Mouse (Mus musculus): ENCODE measurements at regions not wholly inside any gene's neighbourhood (a gene's known extent, or its start where the extent isn't known, plus 50 kb on each side); places are given as distances from the start of the nearest gene placed in this dataset.
A peak's percentile ranks its signal among the peaks of the same experiment; 100 is the strongest.
"Not testable (repeated sequence)": the region's sequence is repeated elsewhere in the genome, so short reads cannot be mapped to it uniquely, and the experiment has no call there.

- no peak for DNase-seq (ENCODE audit: low read depth, low spot score)
These were observed 94.9 kb upstream of the Max start for GRCm38 (mm10) chr12:77056748-77057370.

GRCm38 (mm10) chr12:77054700-77055099 is 92.7 kb upstream of the Max start:
- DNase-seq (ENCODE audit: low read depth, low spot score): no peak

GRCm38 (mm10) chr12:77054211-77054610 is 92.2 kb upstream of the Max start:
- no peak for DNase-seq (ENCODE audit: low read depth, low spot score)

GRCm38 (mm10) chr12:77052853-77053252 is 90.9 kb upstream of the Max start:
- DNase-seq (ENCODE audit: low read depth, low spot score): peak; percentile 32

GRCm38 (mm10) chr12:77048380-77048779 is 86.4 kb upstream of the Max start:
- no peak for DNase-seq (ENCODE audit: low read depth, low spot score)

- no peak for DNase-seq (ENCODE audit: low read depth, low spot score)
These were observed 85.3 kb upstream of the Max start for GRCm38 (mm10) chr12:77047273-77047672.

GRCm38 (mm10) chr12:77045956-77046355 is 84.0 kb upstream of the Max start:
- DNase-seq (ENCODE audit: low read depth, low spot score): no peak

GRCm38 (mm10) chr12:77045356-77045755 is 83.4 kb upstream of the Max start:
- DNase-seq (ENCODE audit: low read depth, low spot score): no peak

GRCm38 (mm10) chr12:77042356-77042755 is 80.4 kb upstream of the Max start:
- DNase-seq (ENCODE audit: low read depth, low spot score): peak; percentile 51

GRCm38 (mm10) chr12:77041141-77041540 is 79.1 kb upstream of the Max start:
- no peak for DNase-seq (ENCODE audit: low read depth, low spot score)

- no peak for DNase-seq (ENCODE audit: low read depth, low spot score)
These were observed 77.9 kb upstream of the Max start for GRCm38 (mm10) chr12:77039953-77040305.

GRCm38 (mm10) chr12:77039295-77039952 is 77.4 kb upstream of the Max start:
- no peak for DNase-seq (ENCODE audit: low read depth, low spot score)

- no peak for DNase-seq (ENCODE audit: low read depth, low spot score)
These were observed 73.7 kb upstream of the Max start for GRCm38 (mm10) chr12:77035676-77036075.

- no peak for DNase-seq (ENCODE audit: low read depth, low spot score)
These were observed 69.4 kb upstream of the Max start for GRCm38 (mm10) chr12:77031448-77031847.

- no peak for DNase-seq (ENCODE audit: low read depth, low spot score)
These were observed 63.5 kb upstream of the Max start for GRCm38 (mm10) chr12:77025431-77025879.

GRCm38 (mm10) chr12:77022538-77022937 is 60.5 kb upstream of the Max start:
- no peak for DNase-seq (ENCODE audit: low read depth, low spot score)

GRCm38 (mm10) chr12:77021881-77022280 is 59.9 kb upstream of the Max start:
- DNase-seq (ENCODE audit: low read depth, low spot score): no peak

GRCm38 (mm10) chr12:77019708-77020511 is 57.9 kb upstream of the Max start:
- no peak for DNase-seq (ENCODE audit: low read depth, low spot score)

- not testable (repeated sequence) for DNase-seq (ENCODE audit: low read depth, low spot score)
These were observed 57.1 kb upstream of the Max start for GRCm38 (mm10) chr12:77019148-77019547.

GRCm38 (mm10) chr12:77018373-77018772 is 56.4 kb upstream of the Max start:
- no peak for DNase-seq (ENCODE audit: low read depth, low spot score)

- DNase-seq (ENCODE audit: low read depth, low spot score): no peak
These were observed 52.9 kb upstream of the Max start for GRCm38 (mm10) chr12:77014908-77015307.

Measured in forelimb bud, embryonic 11.5 days (tissue).